Mouse (Mus musculus): ENCODE measurements around the gene Zbtb5. TPM values are rescaled to one million over a fixed set of nuclear protein-coding genes. Genes with fewer than 3 reads are reported as not detected.
A peak's percentile ranks its signal among the peaks of the same experiment; 100 is the strongest.

The Zbtb5 gene
- total and polyA plus RNA-seq, 3 experiments, result 2.6 to 9.8 (median 9.7) TPM

DNA sequence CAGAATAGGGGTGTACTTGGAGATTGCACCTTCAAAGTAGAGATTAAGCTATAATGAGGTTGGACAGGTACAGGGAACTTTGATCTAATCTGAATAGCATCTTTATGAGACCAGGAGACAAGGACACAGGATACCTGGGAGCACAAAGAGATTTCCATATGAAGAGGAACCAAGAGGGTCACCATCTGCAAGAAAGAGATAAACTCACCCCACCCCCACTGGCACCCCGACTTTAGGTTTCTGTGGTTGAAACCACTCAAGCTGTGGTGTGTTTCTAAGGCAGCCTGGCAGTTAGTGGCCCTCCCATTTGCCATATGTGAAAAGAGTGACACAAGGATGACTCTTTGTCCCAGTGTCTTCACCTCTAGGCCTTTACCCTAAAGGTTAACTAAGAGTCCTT lies 70.0 kb downstream of the Zbtb5 start:
- H3K4me3 ChIP-seq (ENCODE audit: low read depth, low read length), result no peak overlapping the region
- no peaks in the 10 kb centered on the region for H3K36me3 ChIP-seq (replicated peaks)
- peak; percentile 61 for DNase-seq (ENCODE audit: low spot score)
- no peak for TF ChIP-seq GATA2 (IDR thresholded peaks at IDR 0.05; ENCODE audit: borderline replicate concordance, low read depth, low read length)
- peak; percentile 94 for TF ChIP-seq TAL1 (conservative IDR thresholded peaks at IDR 0.05; ENCODE audit: low read depth, low read length)
- H3K4me1 ChIP-seq (ENCODE audit: insufficient read depth, low read depth, low read length), result peaks cover 75% of the 10 kb centered on the region
- peaks cover 29% of the 10 kb centered on the region for H3K27me3 ChIP-seq (ENCODE audit: insufficient read depth, low read length)
- H3K9me3 ChIP-seq (replicated peaks), result no peaks in the 10 kb centered on the region
- ATAC-seq (ENCODE audit: extremely low read depth, insufficient number of reproducible peaks, low FRiP score, poor library complexity, severe bottlenecking), result peak; percentile 58

Other genes with a start within 250 kb of the Zbtb5 start
- gene Grhpr, start 31.0 kb downstream of the Zbtb5 start, total RNA-seq (2014; fragmentation: Nextera tagmentation), result 25.2 and 32.4 TPM in 2 replicates
- gene Grhpr, start 31.0 kb downstream of the Zbtb5 start, total RNA-seq (2017), result 30.5 and 33.2 TPM in 2 replicates
- 74.2 and 119 TPM in 2 replicates for gene Grhpr, start 31.0 kb downstream of the Zbtb5 start, polyA plus RNA-seq (2012)
- gene Polr1e, start 6.2 kb upstream of the Zbtb5 start, total RNA-seq (2014; fragmentation: Nextera tagmentation), result 21.4 and 23.2 TPM in 2 replicates
- 31.7 and 44.5 TPM in 2 replicates for gene Polr1e, start 6.2 kb upstream of the Zbtb5 start, total RNA-seq (2017)
- gene Polr1e, start 6.2 kb upstream of the Zbtb5 start, polyA plus RNA-seq (2012), result 3.5 and 9.2 TPM in 2 replicates
- 5.1 and 5.3 TPM in 2 replicates for gene Fbxo10, start 72.2 kb upstream of the Zbtb5 start, total RNA-seq (2014; fragmentation: Nextera tagmentation)
- 4.3 and 4.5 TPM in 2 replicates for gene Fbxo10, start 72.2 kb upstream of the Zbtb5 start, total RNA-seq (2017)
- 3.1 and 3.3 TPM in 2 replicates for gene Fbxo10, start 72.2 kb upstream of the Zbtb5 start, polyA plus RNA-seq (2012)
- 106 and 135 TPM in 2 replicates for gene Tomm5, start 95.7 kb upstream of the Zbtb5 start, total RNA-seq (2014; fragmentation: Nextera tagmentation)
- 291 and 355 TPM in 2 replicates for gene Tomm5, start 95.7 kb upstream of the Zbtb5 start, total RNA-seq (2017)
- 127 and 156 TPM in 2 replicates for gene Tomm5, start 95.7 kb upstream of the Zbtb5 start, polyA plus RNA-seq (2012)
- gene Frmpd1, start 172.5 kb upstream of the Zbtb5 start, total RNA-seq (2014; fragmentation: Nextera tagmentation), result 20.8 and 30.5 TPM in 2 replicates
- gene Frmpd1, start 172.5 kb upstream of the Zbtb5 start, total RNA-seq (2017), result 22.5 and 23.2 TPM in 2 replicates
- 8.3 and 9.2 TPM in 2 replicates for gene Frmpd1, start 172.5 kb upstream of the Zbtb5 start, polyA plus RNA-seq (2012)